Mouse (Mus musculus): Measurements from ENCODE around the gene Gjd2.

- TF ChIP-seq CTCF (IDR thresholded peaks at IDR 0.05; ENCODE audit: low read depth, low read length) (no peak), GATA1 (IDR thresholded peaks at IDR 0.05; ENCODE audit: borderline replicate concordance, low read length) (no peak)
Measured at GRCm38 (mm10) chr2:114052696-114053598, 39.5 kb upstream of the Gjd2 start, which contains the start of gene Actc1.

Measured in G1E (cell line).